Mouse (Mus musculus): ENCODE results near the gene Aldh3a2. TPM values are rescaled to one million over a fixed set of nuclear protein-coding genes. Genes with fewer than 3 reads are reported as not detected.

The Aldh3a2 gene
- polyA plus RNA-seq, 1 experiment: 15.8 TPM

GRCm38 (mm10) chr11:61278445-61279077 lies 11.3 kb upstream of the Aldh3a2 start:
- H3K4me3 ChIP-seq (ENCODE audit: insufficient read depth, poor library complexity, severe bottlenecking): no peak overlapping the region
- H3K36me3 ChIP-seq (ENCODE audit: control insufficient read depth, insufficient read depth): no peaks in the 10 kb centered on the region
- H3K79me3 ChIP-seq (ENCODE audit: low read depth): no peaks in the 10 kb centered on the region
- H3K79me2 ChIP-seq (ENCODE audit: control insufficient read depth, insufficient read depth): no peaks in the 10 kb centered on the region
- H3K27me3 ChIP-seq (ENCODE audit: control insufficient read depth, insufficient read depth, insufficient read length): no peaks in the 10 kb centered on the region
- no peak overlapping the region for H3ac ChIP-seq (ENCODE audit: control insufficient read depth, insufficient read length, low read depth)
- TF ChIP-seq CEBPB (IDR thresholded peaks at IDR 0.05; ENCODE audit: low read depth): peak; percentile 92
- TF ChIP-seq MYOG (IDR thresholded peaks at IDR 0.05; ENCODE audit: control insufficient read depth, extremely low read depth, insufficient read length): no peak
- no peak for TF ChIP-seq MYOD1 (IDR thresholded peaks at IDR 0.05; ENCODE audit: control insufficient read depth, insufficient read length, low read depth)
- TF ChIP-seq FOSL1 (IDR thresholded peaks at IDR 0.05; ENCODE audit: insufficient read depth, low read length, poor library complexity, severe bottlenecking): no peak
- no peak for TF ChIP-seq USF1 (IDR thresholded peaks at IDR 0.05; ENCODE audit: low read depth)
- TF ChIP-seq CTCF (IDR thresholded peaks at IDR 0.05; ENCODE audit: control insufficient read depth, insufficient read depth, insufficient read length): no peak
- TF ChIP-seq MAX (IDR thresholded peaks at IDR 0.05): no peak

DNA sequence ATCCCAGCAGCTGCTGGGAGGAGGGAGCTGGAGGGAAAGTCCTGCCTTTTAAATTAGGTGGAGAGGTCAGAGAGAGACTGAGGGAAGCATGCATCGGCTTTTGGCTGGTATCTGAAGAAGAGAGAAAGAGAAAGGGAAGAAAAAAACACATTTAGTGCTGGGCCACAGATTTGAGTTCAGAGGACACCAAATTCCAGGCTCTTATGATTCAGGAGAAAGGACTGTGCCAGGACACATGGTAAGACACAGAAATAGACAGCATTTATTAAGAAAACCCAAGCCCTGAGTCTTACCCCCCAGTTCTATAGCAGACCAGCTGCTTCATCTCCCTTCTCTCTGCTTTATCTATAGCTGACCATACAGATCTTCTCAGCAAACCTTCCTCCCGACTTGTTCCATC lies 10.7 kb upstream of the Aldh3a2 start:
- TF ChIP-seq CTCF (IDR thresholded peaks at IDR 0.05; ENCODE audit: control insufficient read depth, insufficient read depth, insufficient read length): no peak
- TF ChIP-seq MYOG (IDR thresholded peaks at IDR 0.05; ENCODE audit: control insufficient read depth, extremely low read depth, insufficient read length): no peak
- no peak for TF ChIP-seq FOSL1 (IDR thresholded peaks at IDR 0.05; ENCODE audit: insufficient read depth, low read length, poor library complexity, severe bottlenecking)
- TF ChIP-seq CEBPB (IDR thresholded peaks at IDR 0.05; ENCODE audit: low read depth): no peak
- TF ChIP-seq MAX (IDR thresholded peaks at IDR 0.05): no peak
- no peak for TF ChIP-seq MYOD1 (IDR thresholded peaks at IDR 0.05; ENCODE audit: control insufficient read depth, insufficient read length, low read depth)
- TF ChIP-seq USF1 (IDR thresholded peaks at IDR 0.05; ENCODE audit: low read depth): no peak
- H3K27me3 ChIP-seq (ENCODE audit: control insufficient read depth, insufficient read depth, insufficient read length): no peaks in the 10 kb centered on the region
- no peak overlapping the region for H3K4me3 ChIP-seq (ENCODE audit: insufficient read depth, poor library complexity, severe bottlenecking)

DNA sequence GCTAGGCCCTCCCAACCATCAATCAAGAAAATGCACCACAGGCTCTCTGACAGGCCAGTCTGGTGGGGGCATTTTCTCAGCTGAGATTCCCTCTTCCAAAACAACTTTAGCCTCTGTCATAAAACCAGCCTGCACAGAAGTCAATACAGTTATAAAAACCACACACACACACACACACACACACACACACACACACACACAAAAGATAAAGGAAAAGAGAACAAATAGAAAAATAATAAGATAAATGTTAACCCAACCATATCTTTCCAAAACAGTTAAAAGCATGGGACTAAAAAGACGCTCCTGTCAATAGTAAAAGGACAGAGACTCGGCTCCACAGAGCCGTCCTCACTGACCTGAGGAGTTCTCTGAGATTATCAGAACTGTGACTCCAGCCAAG lies 9.2 kb upstream of the Aldh3a2 start:
- Histone ChIP-seq H3ac (ENCODE audit: control insufficient read depth, insufficient read length, low read depth) (no peak overlapping the region), H3K36me3 (ENCODE audit: control insufficient read depth, insufficient read depth) (no peaks in the 10 kb centered on the region), H3K79me3 (ENCODE audit: low read depth) (no peaks in the 10 kb centered on the region), H3K27me3 (ENCODE audit: control insufficient read depth, insufficient read depth, insufficient read length) (no peaks in the 10 kb centered on the region), H3K4me3 (ENCODE audit: insufficient read depth, poor library complexity, severe bottlenecking) (no peak overlapping the region), H3K79me2 (ENCODE audit: control insufficient read depth, insufficient read depth) (no peaks in the 10 kb centered on the region)
- TF ChIP-seq MAX (IDR thresholded peaks at IDR 0.05) (no peak), MYOG (IDR thresholded peaks at IDR 0.05; ENCODE audit: control insufficient read depth, extremely low read depth, insufficient read length) (no peak), CTCF (IDR thresholded peaks at IDR 0.05; ENCODE audit: control insufficient read depth, insufficient read depth, insufficient read length) (no peak), USF1 (IDR thresholded peaks at IDR 0.05; ENCODE audit: low read depth) (no peak), FOSL1 (IDR thresholded peaks at IDR 0.05; ENCODE audit: insufficient read depth, low read length, poor library complexity, severe bottlenecking) (no peak), MYOD1 (IDR thresholded peaks at IDR 0.05; ENCODE audit: control insufficient read depth, insufficient read length, low read depth) (no peak), CEBPB (IDR thresholded peaks at IDR 0.05; ENCODE audit: low read depth) (no peak)

More for the DNA sequence above, 10.7 kb upstream of the Aldh3a2 start:
- Histone ChIP-seq H3K79me2 (ENCODE audit: control insufficient read depth, insufficient read depth) (no peaks in the 10 kb centered on the region), H3K79me3 (ENCODE audit: low read depth) (no peaks in the 10 kb centered on the region), H3ac (ENCODE audit: control insufficient read depth, insufficient read length, low read depth) (no peak overlapping the region), H3K36me3 (ENCODE audit: control insufficient read depth, insufficient read depth) (no peaks in the 10 kb centered on the region)

GRCm38 (mm10) chr11:61275106-61275505 lies 7.8 kb upstream of the Aldh3a2 start:
- H3K79me3 ChIP-seq (ENCODE audit: low read depth): no peaks in the 10 kb centered on the region
- no peak overlapping the region for H3K4me3 ChIP-seq (ENCODE audit: insufficient read depth, poor library complexity, severe bottlenecking)
- no peaks in the 10 kb centered on the region for H3K79me2 ChIP-seq (ENCODE audit: control insufficient read depth, insufficient read depth)
- no peak for TF ChIP-seq FOSL1 (IDR thresholded peaks at IDR 0.05; ENCODE audit: insufficient read depth, low read length, poor library complexity, severe bottlenecking)
- no peak for TF ChIP-seq MYOD1 (IDR thresholded peaks at IDR 0.05; ENCODE audit: control insufficient read depth, insufficient read length, low read depth)
- TF ChIP-seq MYOG (IDR thresholded peaks at IDR 0.05; ENCODE audit: control insufficient read depth, extremely low read depth, insufficient read length): no peak
- TF ChIP-seq MAX (IDR thresholded peaks at IDR 0.05): no peak
- no peak for TF ChIP-seq USF1 (IDR thresholded peaks at IDR 0.05; ENCODE audit: low read depth)
- TF ChIP-seq CEBPB (IDR thresholded peaks at IDR 0.05; ENCODE audit: low read depth): no peak
- no peak for TF ChIP-seq CTCF (IDR thresholded peaks at IDR 0.05; ENCODE audit: control insufficient read depth, insufficient read depth, insufficient read length)
- H3ac ChIP-seq (ENCODE audit: control insufficient read depth, insufficient read length, low read depth): no peak overlapping the region
- H3K36me3 ChIP-seq (ENCODE audit: control insufficient read depth, insufficient read depth): no peaks in the 10 kb centered on the region
- no peaks in the 10 kb centered on the region for H3K27me3 ChIP-seq (ENCODE audit: control insufficient read depth, insufficient read depth, insufficient read length)

DNA sequence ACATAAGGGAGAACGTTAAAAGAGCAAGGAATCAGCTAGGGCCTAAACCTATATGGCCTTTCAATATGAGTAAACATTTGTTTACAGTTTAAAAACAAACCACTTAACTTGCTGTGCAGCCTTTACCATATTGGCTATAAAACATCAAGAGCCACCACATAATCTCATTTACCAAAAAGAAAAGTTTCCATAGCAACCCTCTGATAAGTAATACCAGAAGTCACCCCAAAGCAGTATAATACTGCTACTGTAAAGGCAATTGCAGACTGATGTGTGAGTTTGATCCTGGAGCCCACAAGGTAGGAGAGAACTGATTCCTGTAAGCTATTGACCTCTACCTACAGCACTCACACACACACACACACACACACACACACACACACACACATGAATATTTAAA lies 7.2 kb upstream of the Aldh3a2 start:
- TF ChIP-seq MAX (IDR thresholded peaks at IDR 0.05): no peak
- TF ChIP-seq MYOG (IDR thresholded peaks at IDR 0.05; ENCODE audit: control insufficient read depth, extremely low read depth, insufficient read length): no peak
- no peak for TF ChIP-seq FOSL1 (IDR thresholded peaks at IDR 0.05; ENCODE audit: insufficient read depth, low read length, poor library complexity, severe bottlenecking)
- no peak for TF ChIP-seq USF1 (IDR thresholded peaks at IDR 0.05; ENCODE audit: low read depth)
- TF ChIP-seq MYOD1 (IDR thresholded peaks at IDR 0.05; ENCODE audit: control insufficient read depth, insufficient read length, low read depth): no peak
- TF ChIP-seq CEBPB (IDR thresholded peaks at IDR 0.05; ENCODE audit: low read depth): no peak
- no peak for TF ChIP-seq CTCF (IDR thresholded peaks at IDR 0.05; ENCODE audit: control insufficient read depth, insufficient read depth, insufficient read length)
- Histone ChIP-seq H3K79me2 (ENCODE audit: control insufficient read depth, insufficient read depth) (no peaks in the 10 kb centered on the region), H3K4me3 (ENCODE audit: insufficient read depth, poor library complexity, severe bottlenecking) (no peak overlapping the region), H3K36me3 (ENCODE audit: control insufficient read depth, insufficient read depth) (no peaks in the 10 kb centered on the region), H3K27me3 (ENCODE audit: control insufficient read depth, insufficient read depth, insufficient read length) (no peaks in the 10 kb centered on the region), H3ac (ENCODE audit: control insufficient read depth, insufficient read length, low read depth) (no peak overlapping the region), H3K79me3 (ENCODE audit: low read depth) (no peaks in the 10 kb centered on the region)

Data from C2C12 (cell line).